Mouse (Mus musculus) liver, adult 2 months (tissue): ENCODE results near the gene Ttc34.

Experiments used
- CTCF ChIP-seq: fragments of 200-500 bp; IDR thresholded peaks from 2 replicates; pipeline ENCODE4 v1.5.1; 2011; ENCODE audit warnings: low read depth, low read length, control low read depth
- POLR2A ChIP-seq: fragments of 200-500 bp; IDR thresholded peaks from 2 replicates; pipeline ENCODE4 v1.6.1; 2011; ENCODE audit warnings: low read length, control low read depth; ENCODE audit not compliant: insufficient read depth; ENCODE audit errors: extremely low read depth

DNA sequence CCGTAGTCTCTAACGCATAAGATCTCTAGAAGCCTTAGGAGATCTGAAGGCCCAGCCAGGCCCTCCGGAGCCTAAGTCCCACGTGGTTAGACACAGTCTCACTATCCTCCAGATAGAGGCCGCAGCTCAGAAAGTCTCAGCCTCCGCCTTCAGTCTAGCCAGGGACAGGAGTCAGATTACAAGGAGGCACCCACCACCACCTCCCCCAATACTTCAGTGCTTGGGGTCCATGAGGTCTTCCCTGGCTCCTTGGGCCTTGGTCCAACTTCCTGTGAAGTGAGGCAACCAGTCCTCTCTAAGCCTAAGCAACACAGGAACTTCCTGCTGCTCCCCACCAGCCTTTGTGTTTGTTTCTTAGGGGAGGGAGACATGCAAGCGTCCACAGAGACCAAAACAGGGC, 11.0 kb upstream of the Ttc34 start:
- no peak for TF ChIP-seq CTCF
- no peak for TF ChIP-seq POLR2A
